Mouse (Mus musculus) neural tube, embryonic 11.5 days (tissue): ENCODE measurements around the gene Gpr15. TPM values are rescaled to one million over a fixed set of nuclear protein-coding genes. Genes with fewer than 3 reads are reported as not detected.

Experiments
- ATAC-seq: fragments of 200-750 bp; cut with Nextera tagmentation; 2 replicates; pipeline ENCODE4 v1.8.0; 2017; ENCODE audit warnings: moderate number of reproducible peaks, mild to moderate bottlenecking, moderate TSS enrichment, moderate library complexity; ENCODE audit not compliant: insufficient read depth, low FRiP score, low TSS enrichment
- DNase-seq: peaks from one replicate; pipeline ENCODE4 v3.0.0-alpha.2; 2015; ENCODE audit warnings: low spot score
- H3K27ac ChIP-seq: fragments of 300-500 bp; sonication (generic); 2 replicates; pipeline ENCODE4 v1.5.1; 2014; ENCODE audit warnings: low read depth, mild to moderate bottlenecking, low read length
- H3K27me3 ChIP-seq: fragments of 300-500 bp; sonication (generic); 2 replicates; pipeline ENCODE4 v1.6.1; 2014; ENCODE audit warnings: mild to moderate bottlenecking, low read length, mixed read lengths; ENCODE audit not compliant: control insufficient read depth, insufficient read depth
- H3K36me3 ChIP-seq: fragments of 300-500 bp; sonication (generic); 2 replicates; pipeline ENCODE4 v1.6.1; 2014; ENCODE audit warnings: mild to moderate bottlenecking, low read length, moderate library complexity, mixed read lengths; ENCODE audit not compliant: control insufficient read depth, insufficient read depth
- H3K4me1 ChIP-seq: fragments of 300-500 bp; sonication (generic); 2 replicates; pipeline ENCODE4 v1.6.1; 2014; ENCODE audit warnings: low read length, mixed read lengths; ENCODE audit not compliant: control insufficient read depth, insufficient read depth
- H3K4me2 ChIP-seq: fragments of 300-500 bp; sonication (generic); 2 replicates; pipeline ENCODE4 v1.6.1; 2014; ENCODE audit warnings: low read depth, mild to moderate bottlenecking, moderate library complexity
- H3K4me3 ChIP-seq: fragments of 300-500 bp; sonication (generic); 2 replicates; pipeline ENCODE4 v1.5.1; 2014; ENCODE audit warnings: low read depth, low read length
- H3K9ac ChIP-seq: fragments of 300-500 bp; sonication (generic); 2 replicates; pipeline ENCODE4 v1.6.1; 2014; ENCODE audit warnings: mild to moderate bottlenecking, low read length
- H3K9me3 ChIP-seq: fragments of 300-500 bp; sonication (generic); 2 replicates; pipeline ENCODE4 v1.6.1; 2016; ENCODE audit warnings: low read length; ENCODE audit not compliant: control insufficient read depth
- WGBS: fragments of 180-500 bp; shearing (Covaris S2); extraction: QIAGEN DNeasy Blood & Tissue Kit; methylation state at CpG from one replicate; pipeline ENCODE4 v1.1.7; 2014; 5-methylcytosine and 5-hydroxymethylcytosine counted together
- polyA plus RNA-seq: library from polyadenylated mRNA; unstranded; fragments of >200 nt; fragmentation: Nextera tagmentation; extraction: Ambion mirVana; gene quantifications from 2 replicates; pipeline ENCODE4 v1.2.1, GENCODE M21; 2014

Gene Gpr15
- polyA plus RNA-seq, 1 experiment from 2014 or later = not detected

- Histone ChIP-seq H3K27me3 (no peaks in the 10 kb centered on the region), H3K4me2 (no peak overlapping the region), H3K9me3 (no peaks in the 10 kb centered on the region), H3K27ac (no peak overlapping the region), H3K36me3 (no peaks in the 10 kb centered on the region), H3K4me1 (no peaks in the 10 kb centered on the region), H3K4me3 (no peak overlapping the region), H3K9ac (no peak overlapping the region)
- WGBS = 94% methylated on average over 6 of the region's 6 CpGs
- DNase-seq (no peak), ATAC-seq (no peak)
These were observed 36.8 kb downstream of the Gpr15 start for GRCm38 (mm10) chr16:58682046-58682445.

GRCm38 (mm10) chr16:58678660-58679059, 40.2 kb downstream of the Gpr15 start:
- 82% methylated on average over 7 of the region's 7 CpGs for WGBS
- Histone ChIP-seq H3K4me1 (no peaks in the 10 kb centered on the region), H3K36me3 (peaks cover 5% of the 10 kb centered on the region; the same call in 1 of the 2 replicates), H3K9me3 (no peaks in the 10 kb centered on the region), H3K27me3 (no peaks in the 10 kb centered on the region), H3K4me2 (no peak overlapping the region), H3K27ac (no peak overlapping the region), H3K9ac (no peak overlapping the region), H3K4me3 (no peak overlapping the region)
- no peak for DNase-seq
- ATAC-seq = no peak

GRCm38 (mm10) chr16:58677491-58677890, 41.4 kb downstream of the Gpr15 start:
- peaks cover 5% of the 10 kb centered on the region; the same call in 1 of the 2 replicates for H3K36me3 ChIP-seq
- 88% methylated on average over 5 of the region's 5 CpGs for WGBS

GRCm38 (mm10) chr16:58676633-58677032, 42.2 kb downstream of the Gpr15 start:
- ATAC-seq = no peak
- Histone ChIP-seq H3K36me3 (peaks cover 5% of the 10 kb centered on the region; the same call in 1 of the 2 replicates), H3K9ac (no peak overlapping the region), H3K9me3 (no peaks in the 10 kb centered on the region), H3K4me3 (no peak overlapping the region), H3K4me2 (no peak overlapping the region), H3K27me3 (no peaks in the 10 kb centered on the region), H3K27ac (no peak overlapping the region), H3K4me1 (no peaks in the 10 kb centered on the region)
- no peak for DNase-seq
- WGBS = 96% methylated on average over 3 of the region's 3 CpGs

More at GRCm38 (mm10) chr16:58677491-58677890, 41.4 kb downstream of the Gpr15 start:
- no peak for ATAC-seq
- H3K9me3 ChIP-seq = no peaks in the 10 kb centered on the region
- no peak overlapping the region for H3K4me3 ChIP-seq
- DNase-seq = no peak
- no peaks in the 10 kb centered on the region for H3K4me1 ChIP-seq
- no peak overlapping the region for H3K9ac ChIP-seq
- H3K27me3 ChIP-seq = no peaks in the 10 kb centered on the region
- H3K27ac ChIP-seq = no peak overlapping the region
- no peak overlapping the region for H3K4me2 ChIP-seq

GRCm38 (mm10) chr16:58676156-58676555, 42.7 kb downstream of the Gpr15 start:
- 83% methylated on average over 7 of the region's 7 CpGs for WGBS
- Histone ChIP-seq H3K4me1 (no peaks in the 10 kb centered on the region), H3K27ac (no peak overlapping the region), H3K9ac (no peak overlapping the region), H3K27me3 (no peaks in the 10 kb centered on the region), H3K4me2 (no peak overlapping the region), H3K4me3 (no peak overlapping the region), H3K36me3 (peaks cover 5% of the 10 kb centered on the region; the same call in 1 of the 2 replicates), H3K9me3 (no peaks in the 10 kb centered on the region)
- DNase-seq (no peak), ATAC-seq (no peak)

GRCm38 (mm10) chr16:58675256-58675655, 43.6 kb downstream of the Gpr15 start:
- no peak for ATAC-seq
- no peak overlapping the region for H3K4me2 ChIP-seq
- H3K9ac ChIP-seq = no peak overlapping the region
- no peaks in the 10 kb centered on the region for H3K9me3 ChIP-seq
- H3K4me3 ChIP-seq = no peak overlapping the region
- no peak overlapping the region for H3K27ac ChIP-seq
- H3K4me1 ChIP-seq = no peaks in the 10 kb centered on the region
- DNase-seq = no peak
- 96% methylated on average over 13 of the region's 13 CpGs for WGBS
- no peaks in the 10 kb centered on the region for H3K27me3 ChIP-seq
- H3K36me3 ChIP-seq = peaks cover 5% of the 10 kb centered on the region; the same call in 1 of the 2 replicates

GRCm38 (mm10) chr16:58673811-58674410, 45.0 kb downstream of the Gpr15 start:
- ATAC-seq = no peak
- WGBS = 92% methylated on average over 15 of the region's 15 CpGs
- Histone ChIP-seq H3K4me2 (no peak overlapping the region), H3K27ac (no peak overlapping the region), H3K27me3 (no peaks in the 10 kb centered on the region), H3K36me3 (peaks cover 5% of the 10 kb centered on the region; the same call in 1 of the 2 replicates), H3K9me3 (no peaks in the 10 kb centered on the region), H3K9ac (no peak overlapping the region), H3K4me1 (no peaks in the 10 kb centered on the region), H3K4me3 (no peak overlapping the region)
- no peak for DNase-seq

- peaks cover 5% of the 10 kb centered on the region; the same call in 1 of the 2 replicates for H3K36me3 ChIP-seq
- DNase-seq (no peak), ATAC-seq (no peak)
- H3K27ac ChIP-seq = no peak overlapping the region
- no peaks in the 10 kb centered on the region for H3K9me3 ChIP-seq
- 95% methylated on average over 13 of the region's 13 CpGs for WGBS
- no peak overlapping the region for H3K9ac ChIP-seq
- H3K4me1 ChIP-seq = no peaks in the 10 kb centered on the region
- H3K4me3 ChIP-seq = no peak overlapping the region
- H3K4me2 ChIP-seq = no peak overlapping the region
- H3K27me3 ChIP-seq = no peaks in the 10 kb centered on the region
These were observed 46.5 kb downstream of the Gpr15 start for GRCm38 (mm10) chr16:58672396-58672795.
